Comparison of ENCODE assay signal across 17 mouse cellular contexts in the genomic region with DNA sequence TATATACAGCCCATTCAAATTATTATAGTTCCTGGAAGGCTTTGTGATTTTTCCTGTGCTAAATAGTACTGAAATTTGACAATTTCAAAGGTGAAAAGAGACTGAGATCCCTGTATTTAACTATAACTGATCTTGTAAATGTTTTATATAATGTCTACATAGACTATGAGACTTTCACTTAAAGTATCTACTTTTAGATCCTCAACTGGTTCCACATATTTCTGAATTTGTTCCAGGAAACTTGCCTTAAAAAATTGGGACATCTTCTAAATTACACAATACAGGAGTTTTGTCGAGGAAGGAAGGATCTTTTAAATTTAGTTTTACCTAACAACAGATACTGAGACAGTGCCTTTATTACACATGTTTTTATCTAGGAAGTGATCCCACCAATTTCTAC.
"Had no signal": no experiment of that assay in that cellular context is flagged by ENCODE, and none has a peak within 500 bp of the region (broad histone marks: within the 10 kb centered on the region; RNA-seq: fewer than 3 reads in every experiment).

No protein-coding gene starts in this region.

- ATAC-seq: hindbrain, embryonic 16.5 days; inflammation-experienced regulatory T-cells, adult 6 months; intestine, embryonic 15.5 days; intestine, postnatal 0 days had no signal

- DNase-seq: gastrocnemius, adult 2 months; gastrocnemius, postnatal 10 days; gastrocnemius, postnatal 25 days; heart, adult 18-20 months; heart, postnatal 10 days; heart, postnatal 4 days; kidney, adult 18-20 months; kidney, adult 8-10 months; kidney, postnatal 10 days; kidney, postnatal 25 days; kidney, postnatal 4 days; liver; liver, embryonic 13.5 days had no signal
